Comparison of ENCODE assay signal across 10 mouse cellular contexts in genomic region chr2:92768088-92768487, GRCm38 (mm10).
DNase-seq lines count a peak whose midpoint lies in the region; ATAC-seq lines count a peak whose summit lies in the region.
"Had no signal": no experiment of that assay in that cellular context is flagged by ENCODE, and none has a peak within 500 bp of the region (broad histone marks: within the 10 kb centered on the region; RNA-seq: fewer than 3 reads in every experiment).

No protein-coding gene starts in this region.

- WGBS in intestine, embryonic 14.5 days = 47% methylated on average over 2 of the region's 2 CpGs
- WGBS in intestine, embryonic 15.5 days = 51% methylated on average over 2 of the region's 2 CpGs

- H3K4me3 ChIP-seq in intestine, embryonic 14.5 days (ENCODE audit: low read depth, low read length) = no peak overlapping the region
- no peak overlapping the region for H3K4me3 ChIP-seq in intestine, embryonic 15.5 days (replicated peaks)
- H3K4me3 ChIP-seq: liver, embryonic 13.5 days had no signal

- H3K9me3 ChIP-seq in intestine, embryonic 14.5 days (ENCODE audit: control insufficient read depth, low read length) = no peaks in the 10 kb centered on the region
- H3K9me3 ChIP-seq in intestine, embryonic 15.5 days = no peaks in the 10 kb centered on the region
- H3K9me3 ChIP-seq: G1E; liver, embryonic 13.5 days had no signal

- no peak overlapping the region for H3K27ac ChIP-seq in intestine, embryonic 14.5 days (ENCODE audit: low read depth)
- H3K27ac ChIP-seq in intestine, embryonic 15.5 days = no peak overlapping the region
- H3K27ac ChIP-seq: liver, embryonic 13.5 days had no signal

- H3K4me1 ChIP-seq in intestine, embryonic 14.5 days (replicated peaks; ENCODE audit: control insufficient read depth, insufficient read depth, low read length) = no peaks in the 10 kb centered on the region
- H3K4me1 ChIP-seq in intestine, embryonic 15.5 days (replicated peaks) = no peaks in the 10 kb centered on the region
- H3K4me1 ChIP-seq: liver, embryonic 13.5 days had no signal

- no peaks in the 10 kb centered on the region for H3K36me3 ChIP-seq in intestine, embryonic 14.5 days (ENCODE audit: control insufficient read depth, insufficient read depth, low read length)
- H3K36me3 ChIP-seq in intestine, embryonic 15.5 days = no peaks in the 10 kb centered on the region
- H3K36me3 ChIP-seq: G1E; liver, embryonic 13.5 days had no signal

- no peaks in the 10 kb centered on the region for H3K27me3 ChIP-seq in intestine, embryonic 14.5 days (replicated peaks; ENCODE audit: control insufficient read depth, insufficient read depth, low read length)
- H3K27me3 ChIP-seq in intestine, embryonic 15.5 days (replicated peaks) = no peaks in the 10 kb centered on the region
- H3K27me3 ChIP-seq: liver, embryonic 13.5 days had no signal

- H3K4me2 ChIP-seq in intestine, embryonic 14.5 days (ENCODE audit: low read length) = no peak overlapping the region
- no peak overlapping the region for H3K4me2 ChIP-seq in intestine, embryonic 15.5 days (replicated peaks)
- H3K4me2 ChIP-seq: liver, embryonic 13.5 days had no signal

- DNase-seq in intestine, embryonic 14.5 days (ENCODE audit: low spot score) = peak; percentile 36
- peak; percentile 21 for DNase-seq in right cerebral cortex, postnatal 14 days
- DNase-seq in right cerebral cortex, postnatal 25 days = no peak
- peak; percentile 89 to 90 for DNase-seq in cerebellum, postnatal 10 days
- peak; percentile 18 for DNase-seq in skeletal muscle tissue, adult 2 months (ENCODE audit: low read depth, low spot score)
- DNase-seq in ovary, postnatal 10 days (ENCODE audit: low spot score) = no peak
- DNase-seq in embryo, embryonic 10.5 days (ENCODE audit: low spot score) = no peak
- DNase-seq: liver, embryonic 13.5 days had no signal

- no peak overlapping the region for H3K9ac ChIP-seq in intestine, embryonic 14.5 days (ENCODE audit: low read length)
- H3K9ac ChIP-seq in intestine, embryonic 15.5 days = no peak overlapping the region
- H3K9ac ChIP-seq: liver, embryonic 13.5 days had no signal

- ATAC-seq in intestine, embryonic 14.5 days (replicated peaks; ENCODE audit: low FRiP score, low TSS enrichment, low read depth) = no peak
- no peak for ATAC-seq in intestine, embryonic 15.5 days

Comparison
In these comparisons a context has a peak if more than half of its experiments do, and no peak if none do; other contexts are left out.
1. DNase-seq: peak in intestine, embryonic 14.5 days (single experiment), right cerebral cortex, postnatal 14 days (single experiment), cerebellum, postnatal 10 days (2 of 2) and skeletal muscle tissue, adult 2 months (single experiment); none in right cerebral cortex, postnatal 25 days (single experiment), ovary, postnatal 10 days (single experiment) and embryo, embryonic 10.5 days (single experiment).